Mouse (Mus musculus) MEL (cell line): Measurements from ENCODE around the gene Tldc1. TPM values are rescaled to one million over a fixed set of nuclear protein-coding genes. Genes with fewer than 3 reads are reported as not detected.

Experiments
- DNase-seq: peaks from one replicate; pipeline ENCODE4 v3.0.0; 2011; ENCODE audit warnings: low read depth, low spot score
- H3K27ac ChIP-seq: 2 replicates; pipeline ENCODE4 v1.5.1; 2012; ENCODE audit warnings: low read depth, mild to moderate bottlenecking, control low read depth, low read length, moderate library complexity; ENCODE audit not compliant: control insufficient read depth
- H3K27me3 ChIP-seq, 2 experiments: fragments of 150-350 bp in 1 of 2; sonication (generic) in 1 of 2; 2 replicates each; pipeline ENCODE4 v1.6.1; 2012; ENCODE audit warnings: low read length in 2 of 2, mild to moderate bottlenecking in 2 of 2, improper control_type of control experiment in 1 of 2, moderate library complexity in 1 of 2; ENCODE audit not compliant: insufficient read depth in 2 of 2, control insufficient read depth in 1 of 2
- H3K36me3 ChIP-seq, 2 experiments: 2 replicates each; pipeline ENCODE4 v1.6.1; 2012 to 2014; ENCODE audit warnings: low read length in 2 of 2, improper control_type of control experiment in 1 of 2, inconsistent platforms in 1 of 2, mild to moderate bottlenecking in 1 of 2; ENCODE audit not compliant: insufficient read depth in 2 of 2, control insufficient read depth in 1 of 2
- H3K4me1 ChIP-seq, 2 experiments: fragments of 150-350 bp in 1 of 2; sonication (generic) in 1 of 2; 2 replicates each; pipeline ENCODE4 v1.6.1; 2012; ENCODE audit warnings: low read length in 2 of 2, improper control_type of control experiment in 1 of 2, mild to moderate bottlenecking in 1 of 2; ENCODE audit not compliant: insufficient read depth in 2 of 2, control insufficient read depth in 1 of 2
- H3K4me3 ChIP-seq, 2 experiments: fragments of 150-350 bp in 1 of 2; sonication (generic) in 1 of 2; 2 replicates each; pipeline ENCODE4 v1.5.1; 2012; ENCODE audit warnings: low read depth in 2 of 2, low read length in 2 of 2, mild to moderate bottlenecking in 2 of 2, moderate library complexity in 2 of 2, control low read depth in 1 of 2, improper control_type of control experiment in 1 of 2; ENCODE audit not compliant: control insufficient read depth in 1 of 2, insufficient read depth in 1 of 2
- H3K79me2 ChIP-seq: 2 replicates; pipeline ENCODE4 v1.6.1; 2012; ENCODE audit warnings: mild to moderate bottlenecking, low read length, moderate library complexity; ENCODE audit not compliant: control insufficient read depth, poor library complexity, insufficient read depth
- H3K9ac ChIP-seq: 2 replicates; pipeline ENCODE4 v1.6.1; 2012; ENCODE audit warnings: low read depth, mild to moderate bottlenecking, control low read depth, low read length, moderate library complexity; ENCODE audit not compliant: control insufficient read depth, poor library complexity, severe bottlenecking
- H3K9me3 ChIP-seq: fragments of 150-350 bp; sonication (generic); replicated peaks from 2 replicates; pipeline ENCODE4 v1.6.1; 2012; ENCODE audit warnings: mild to moderate bottlenecking, low read length, improper control_type of control experiment, moderate library complexity; ENCODE audit not compliant: insufficient read depth
- CTCF ChIP-seq, 3 experiments: IDR thresholded peaks in 2 of 3; conservative IDR thresholded peaks in 1 of 3; 2 replicates each; pipeline ENCODE4 v1.5.1; 2011 to 2012; ENCODE audit warnings: low read length in 3 of 3, low read depth in 2 of 3, mild to moderate bottlenecking in 2 of 3, improper control_type of control experiment in 1 of 3, inconsistent platforms in 1 of 3, mixed read lengths in 1 of 3, moderate library complexity in 1 of 3; ENCODE audit not compliant: control insufficient read depth in 1 of 3, insufficient read depth in 1 of 3, poor library complexity in 1 of 3, severe bottlenecking in 1 of 3
- ELF1 ChIP-seq: IDR thresholded peaks from 2 replicates; pipeline ENCODE4 v1.6.1; 2014; ENCODE audit warnings: low read depth, mild to moderate bottlenecking, inconsistent platforms, low read length, improper control_type of control experiment, moderate library complexity
- EP300 ChIP-seq, 2 experiments: IDR thresholded peaks; 2 replicates each; pipeline ENCODE4 v1.6.1; 2011; ENCODE audit warnings: improper control_type of control experiment in 2 of 2, low read length in 2 of 2, low read depth in 1 of 2, mild to moderate bottlenecking in 1 of 2
- ETS1 ChIP-seq: IDR thresholded peaks from 2 replicates; pipeline ENCODE4 v1.6.1; 2012; ENCODE audit warnings: low read depth, mild to moderate bottlenecking, inconsistent platforms, low read length, improper control_type of control experiment, moderate library complexity
- HCFC1 ChIP-seq: IDR thresholded peaks from 2 replicates; pipeline ENCODE4 v1.6.1; 2012; ENCODE audit warnings: low read depth, mild to moderate bottlenecking, inconsistent platforms, low read length, improper control_type of control experiment, moderate library complexity
- MEF2A ChIP-seq: IDR thresholded peaks from 2 replicates; pipeline ENCODE4 v1.6.1; 2014; ENCODE audit warnings: low read depth, mild to moderate bottlenecking, inconsistent platforms, low read length, improper control_type of control experiment; ENCODE audit not compliant: poor library complexity, insufficient replicate concordance, severe bottlenecking; ENCODE audit errors: extremely low read depth
- MYB ChIP-seq: IDR thresholded peaks from 2 replicates; pipeline ENCODE4 v1.6.1; 2011; ENCODE audit warnings: mild to moderate bottlenecking, low read depth, low read length, improper control_type of control experiment
- NRF1 ChIP-seq: IDR thresholded peaks from 2 replicates; pipeline ENCODE4 v1.6.1; 2014; ENCODE audit warnings: low read depth, mild to moderate bottlenecking, inconsistent platforms, low read length, improper control_type of control experiment, moderate library complexity; ENCODE audit not compliant: poor library complexity, insufficient read depth, severe bottlenecking
- RAD21 ChIP-seq: IDR thresholded peaks from 2 replicates; pipeline ENCODE4 v1.6.1; 2011; ENCODE audit warnings: mild to moderate bottlenecking, low read depth, low read length, improper control_type of control experiment
- SIN3A ChIP-seq: IDR thresholded peaks from 2 replicates; pipeline ENCODE4 v1.6.1; 2012; ENCODE audit warnings: low read length, improper control_type of control experiment, inconsistent platforms
- TBP ChIP-seq: IDR thresholded peaks from 2 replicates; pipeline ENCODE4 v1.8.0; 2011; ENCODE audit warnings: low read depth, low read length, improper control_type of control experiment
- TCF12 ChIP-seq: IDR thresholded peaks from 2 replicates; pipeline ENCODE4 v1.6.1; 2014; ENCODE audit warnings: low read depth, mild to moderate bottlenecking, inconsistent platforms, low read length, improper control_type of control experiment, moderate library complexity
- ZC3H11A ChIP-seq: IDR thresholded peaks from 2 replicates; pipeline ENCODE4 v1.6.1; 2012; ENCODE audit warnings: low read depth, mild to moderate bottlenecking, inconsistent platforms, low read length, improper control_type of control experiment
- polyA plus RNA-seq, 2 experiments: library from polyadenylated mRNA; stranded (reverse) in 1 of 2; unstranded in 1 of 2; fragments of >175 nt in 1 of 2; fragments of >200 nt in 1 of 2; gene quantifications; 2 replicates each; pipeline versions ENCODE4 v1.2.1 to v1.2.4; 2012; ENCODE audit warnings: low replicate concordance in 2 of 2, low read depth in 1 of 2; ENCODE audit not compliant: insufficient read length in 2 of 2, insufficient read depth in 1 of 2, missing spikeins in 1 of 2
- total RNA-seq: library from RNA; depleted of rRNA; stranded (reverse); fragments of 300-350 nt; gene quantifications from 2 replicates; pipeline ENCODE4 v1.2.3, GENCODE M21; 2012; rRNA removed

Gene Tldc1
- total and polyA plus RNA-seq, 3 experiments = 16.1 to 16.4 TPM; not detected in 1

- Histone ChIP-seq H3K4me1 (no peaks in the 10 kb centered on the region), H3K9me3 (no peaks in the 10 kb centered on the region), H3K27ac (no peak overlapping the region), H3K36me3 (no peaks in the 10 kb centered on the region), H3K9ac (no peak overlapping the region), H3K79me2 (no peaks in the 10 kb centered on the region), H3K4me3 (no peak overlapping the region), H3K27me3 (peaks cover 6 to 17% of the 10 kb centered on the region in 2 experiments; a peak in 3 of 4 replicates)
- DNase-seq = no peak
- TF ChIP-seq TCF12 = no peak
- no peak for TF ChIP-seq TBP
- no peak for TF ChIP-seq ELF1
- no peak for TF ChIP-seq ZC3H11A
- TF ChIP-seq RAD21 = no peak
- no peak for TF ChIP-seq NRF1
- no peak for TF ChIP-seq EP300 (IDR thresholded peaks at IDR 0.05; ENCODE audit: low read depth in 1 of 2, low read length in 2 of 2)
- no peak for TF ChIP-seq HCFC1
- no peak for TF ChIP-seq ETS1
- TF ChIP-seq SIN3A = no peak
- no peak for TF ChIP-seq MEF2A
- TF ChIP-seq MYB = no peak
- TF ChIP-seq CTCF (IDR thresholded peaks at IDR 0.05 in 2 of 3, conservative IDR thresholded peaks at IDR 0.05 in 1 of 3; ENCODE audit: control insufficient read depth in 1 of 3, insufficient read depth in 1 of 3, low read depth in 2 of 3, low read length in 3 of 3, poor library complexity in 1 of 3, severe bottlenecking in 1 of 3) = no peak
These were observed 66.0 kb downstream of the Tldc1 start for GRCm38 (mm10) chr8:119712226-119712625.

Other genes with a start within 250 kb of the Tldc1 start
- gene Mbtps1, start 219.7 kb downstream of the Tldc1 start, total RNA-seq = 32.7 and 33.1 TPM in 2 replicates
- gene Mbtps1, start 219.7 kb downstream of the Tldc1 start, polyA plus RNA-seq = 10 to 100 TPM in 1 of 2 experiments, not detected in 1; 59.9 TPM
- gene Hsdl1, start 203.2 kb downstream of the Tldc1 start, total RNA-seq = 32.3 and 37.1 TPM in 2 replicates
- 10 to 100 TPM; 29.4 to 46.3 TPM for gene Hsdl1, start 203.2 kb downstream of the Tldc1 start, polyA plus RNA-seq
- gene Dnaaf1, start 203.2 kb downstream of the Tldc1 start, total RNA-seq = 0.36 and 0.54 TPM in 2 replicates
- gene Dnaaf1, start 203.2 kb downstream of the Tldc1 start, polyA plus RNA-seq = under 1 TPM in 1 of 2 experiments, not detected in 1; 0.19 TPM
- gene Taf1c, start 173.2 kb downstream of the Tldc1 start, total RNA-seq = 21.2 and 28.8 TPM in 2 replicates
- 10 to 100 TPM in 1 of 2 experiments, not detected in 1; 32.0 TPM for gene Taf1c, start 173.2 kb downstream of the Tldc1 start, polyA plus RNA-seq
- not detected in 2 replicates for gene Adad2, start 165.7 kb downstream of the Tldc1 start, total RNA-seq
- gene Adad2, start 165.7 kb downstream of the Tldc1 start, polyA plus RNA-seq = not detected
- not detected in 2 replicates for gene Kcng4, start 142.7 kb downstream of the Tldc1 start, total RNA-seq
- not detected for gene Kcng4, start 142.7 kb downstream of the Tldc1 start, polyA plus RNA-seq
- not detected in 2 replicates for gene Wfdc1, start 112.1 kb downstream of the Tldc1 start, total RNA-seq
- gene Wfdc1, start 112.1 kb downstream of the Tldc1 start, polyA plus RNA-seq = not detected
- gene Atp2c2, start 78.4 kb downstream of the Tldc1 start, total RNA-seq = 0.27 and 0.33 TPM in 2 replicates
- gene Atp2c2, start 78.4 kb downstream of the Tldc1 start, polyA plus RNA-seq = under 1 TPM in 1 of 2 experiments, not detected in 1; 0.58 TPM
- 60.5 and 70.3 TPM in 2 replicates for gene Cotl1, start 62.1 kb upstream of the Tldc1 start, total RNA-seq
- 100 to 1,000 TPM in 1 of 2 experiments, not detected in 1; 114 TPM for gene Cotl1, start 62.1 kb upstream of the Tldc1 start, polyA plus RNA-seq
- 4.5 and 4.6 TPM in 2 replicates for gene Klhl36, start 83.8 kb upstream of the Tldc1 start, total RNA-seq
- 1 to 10 TPM in 1 of 2 experiments, not detected in 1; 6.6 TPM for gene Klhl36, start 83.8 kb upstream of the Tldc1 start, polyA plus RNA-seq
- gene Usp10, start 131.9 kb upstream of the Tldc1 start, total RNA-seq = 205 and 227 TPM in 2 replicates
- gene Usp10, start 131.9 kb upstream of the Tldc1 start, polyA plus RNA-seq = 100 to 1,000 TPM; 263 to 398 TPM
- gene Gm20388, start 132.4 kb upstream of the Tldc1 start, total RNA-seq = 8.1 and 11.1 TPM in 2 replicates
- 10 to 100 TPM in 1 of 2 experiments, not detected in 1; 17.8 TPM for gene Gm20388, start 132.4 kb upstream of the Tldc1 start, polyA plus RNA-seq
- 1.5 and 2.2 TPM in 2 replicates for gene Crispld2, start 214.0 kb upstream of the Tldc1 start, total RNA-seq
- gene Crispld2, start 214.0 kb upstream of the Tldc1 start, polyA plus RNA-seq = 1 to 10 TPM in 1 of 2 experiments, not detected in 1; 1.7 TPM